Mouse (Mus musculus) lung, postnatal 0 days (tissue): ENCODE measurements at regions not wholly inside any gene's neighbourhood (a gene's known extent, or its start where the extent isn't known, plus 50 kb on each side); places are given as distances from the start of the nearest gene placed in this dataset.

Experiments used
- ATAC-seq: fragments of 200-750 bp; cut with Nextera tagmentation; 2 replicates; pipeline ENCODE4 v1.8.0; 2017; ENCODE audit warnings: moderate library complexity
- DNase-seq: peaks from one replicate; pipeline ENCODE4 v3.0.0-alpha.2; 2016; ENCODE audit warnings: low spot score
- H3K27ac ChIP-seq: fragments of 300-500 bp; sonication (generic); 2 replicates; pipeline ENCODE4 v1.5.1; 2014; ENCODE audit warnings: antibody characterized with exemption, mild to moderate bottlenecking, low read length, mixed read lengths
- H3K27me3 ChIP-seq: fragments of 300-500 bp; sonication (generic); replicated peaks from 2 replicates; pipeline ENCODE4 v1.6.1; 2014; ENCODE audit warnings: low read length, mixed read lengths; ENCODE audit not compliant: insufficient read depth
- H3K36me3 ChIP-seq: fragments of 300-500 bp; sonication (generic); 2 replicates; pipeline ENCODE4 v1.6.1; 2014; ENCODE audit warnings: low read length, mixed read lengths; ENCODE audit not compliant: insufficient read depth
- H3K4me1 ChIP-seq: fragments of 300-500 bp; sonication (generic); 2 replicates; pipeline ENCODE4 v1.6.1; 2014; ENCODE audit warnings: antibody characterized with exemption, low read depth, low read length, mixed read lengths; ENCODE audit not compliant: insufficient read depth
- H3K4me2 ChIP-seq: fragments of 300-500 bp; sonication (generic); replicated peaks from 2 replicates; pipeline ENCODE4 v1.6.1; 2014; ENCODE audit warnings: low read depth, mild to moderate bottlenecking, low read length, moderate library complexity, mixed read lengths
- H3K4me3 ChIP-seq: fragments of 300-500 bp; sonication (generic); 2 replicates; pipeline ENCODE4 v1.5.1; 2014; ENCODE audit warnings: low read depth, low read length
- H3K9ac ChIP-seq: fragments of 300-500 bp; sonication (generic); replicated peaks from 2 replicates; pipeline ENCODE4 v1.6.1; 2014; ENCODE audit warnings: low read depth, mild to moderate bottlenecking
- H3K9me3 ChIP-seq: fragments of 300-500 bp; sonication (generic); 2 replicates; pipeline ENCODE4 v1.6.1; 2016; ENCODE audit warnings: low read length, mixed read lengths
- CTCF ChIP-seq: IDR thresholded peaks from 2 replicates; pipeline ENCODE4 v1.5.1; 2016; ENCODE audit warnings: antibody characterized with exemption, mild to moderate bottlenecking
- EP300 ChIP-seq: IDR thresholded peaks from 2 replicates; pipeline ENCODE4 v1.6.1; 2016; ENCODE audit warnings: antibody characterized with exemption, mild to moderate bottlenecking, control low read depth
- WGBS: fragments of 180-500 bp; shearing (Covaris S2); extraction: QIAGEN DNeasy Blood & Tissue Kit; methylation state at CpG from one replicate; pipeline ENCODE4 v1.1.7; 2014; 5-methylcytosine and 5-hydroxymethylcytosine counted together

DNA sequence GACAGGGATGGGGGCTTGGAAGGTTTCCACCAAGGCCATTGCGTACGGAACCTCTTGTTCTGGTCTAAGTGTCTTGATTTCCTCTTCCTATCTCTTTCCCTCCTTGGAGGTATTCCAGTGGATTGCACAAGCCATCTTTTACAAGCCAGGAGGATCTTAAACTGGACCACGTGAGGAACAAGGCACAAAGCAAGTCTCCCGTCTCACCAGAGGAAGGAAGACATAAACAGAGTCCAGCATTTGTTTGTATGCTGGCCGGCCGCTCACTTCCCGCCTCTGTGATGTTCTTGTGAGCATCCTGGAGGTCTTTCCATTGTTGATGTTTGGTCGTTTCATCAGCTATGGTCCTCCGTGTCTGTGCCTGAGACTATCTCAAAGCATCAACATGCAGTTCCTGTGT, 148.8 kb downstream of the Etnk1 start:
- Histone ChIP-seq H3K36me3 (no peaks in the 10 kb centered on the region), H3K4me3 (no peak overlapping the region), H3K9me3 (no peaks in the 10 kb centered on the region), H3K4me2 (no peak overlapping the region), H3K27ac (no peak overlapping the region), H3K9ac (no peak overlapping the region), H3K4me1 (no peaks in the 10 kb centered on the region), H3K27me3 (no peaks in the 10 kb centered on the region)
- TF ChIP-seq CTCF (no peak), EP300 (peak; percentile 99)
- ATAC-seq (peak; percentile 96), DNase-seq (peak; percentile 88)
- 30% methylated on average over 9 of the region's 9 CpGs for WGBS

DNA sequence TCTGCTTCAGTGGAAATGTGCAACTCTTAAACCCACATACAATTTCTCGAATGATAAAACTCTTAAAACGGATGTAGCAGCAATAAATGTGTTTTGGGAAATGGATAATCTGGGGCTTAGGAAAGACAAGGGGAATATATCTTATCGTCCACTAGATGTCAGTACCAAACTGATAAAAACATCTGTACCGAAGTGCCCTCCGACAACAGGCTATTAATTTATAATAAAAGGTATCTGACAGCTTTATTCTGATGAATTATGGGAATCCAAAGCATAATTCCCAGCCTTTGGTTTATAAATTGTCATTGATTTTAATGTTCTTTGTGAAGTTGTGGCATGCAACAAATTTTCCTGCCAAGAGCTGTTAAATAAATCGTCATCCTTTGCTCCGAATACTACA, 153.4 kb downstream of the Etnk1 start:
- Histone ChIP-seq H3K9me3 (no peaks in the 10 kb centered on the region), H3K27me3 (no peaks in the 10 kb centered on the region), H3K27ac (no peak overlapping the region), H3K4me3 (no peak overlapping the region), H3K9ac (no peak overlapping the region), H3K4me2 (no peak overlapping the region), H3K36me3 (no peaks in the 10 kb centered on the region), H3K4me1 (no peaks in the 10 kb centered on the region)
- 37% methylated on average over 7 of the region's 7 CpGs for WGBS
- DNase-seq (peak; percentile 68), ATAC-seq (no peak)
- TF ChIP-seq CTCF (peak; percentile 66), EP300 (no peak)

DNA sequence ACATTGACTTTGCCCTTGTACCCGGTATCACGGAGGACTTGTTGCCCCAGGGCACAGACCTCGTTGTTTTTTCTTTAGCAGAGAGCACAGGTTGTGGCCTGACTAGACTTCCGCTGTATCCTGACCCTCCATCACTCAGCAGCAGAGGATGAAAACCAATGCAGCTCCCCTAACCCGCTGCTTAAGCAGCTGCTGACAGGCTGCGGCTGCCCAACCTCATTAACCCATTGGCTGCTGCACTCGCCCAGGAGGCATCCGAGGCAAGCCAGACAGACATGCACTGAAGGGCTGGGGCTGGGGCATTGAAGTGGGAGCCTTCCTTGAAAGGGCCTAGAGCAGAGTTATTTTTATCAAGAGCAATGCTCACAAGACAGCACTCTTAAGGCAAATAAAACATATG, 157.6 kb downstream of the Etnk1 start:
- Histone ChIP-seq H3K27me3 (no peaks in the 10 kb centered on the region), H3K4me2 (no peak overlapping the region)
- WGBS: 33% methylated on average over 8 of the region's 8 CpGs

DNA sequence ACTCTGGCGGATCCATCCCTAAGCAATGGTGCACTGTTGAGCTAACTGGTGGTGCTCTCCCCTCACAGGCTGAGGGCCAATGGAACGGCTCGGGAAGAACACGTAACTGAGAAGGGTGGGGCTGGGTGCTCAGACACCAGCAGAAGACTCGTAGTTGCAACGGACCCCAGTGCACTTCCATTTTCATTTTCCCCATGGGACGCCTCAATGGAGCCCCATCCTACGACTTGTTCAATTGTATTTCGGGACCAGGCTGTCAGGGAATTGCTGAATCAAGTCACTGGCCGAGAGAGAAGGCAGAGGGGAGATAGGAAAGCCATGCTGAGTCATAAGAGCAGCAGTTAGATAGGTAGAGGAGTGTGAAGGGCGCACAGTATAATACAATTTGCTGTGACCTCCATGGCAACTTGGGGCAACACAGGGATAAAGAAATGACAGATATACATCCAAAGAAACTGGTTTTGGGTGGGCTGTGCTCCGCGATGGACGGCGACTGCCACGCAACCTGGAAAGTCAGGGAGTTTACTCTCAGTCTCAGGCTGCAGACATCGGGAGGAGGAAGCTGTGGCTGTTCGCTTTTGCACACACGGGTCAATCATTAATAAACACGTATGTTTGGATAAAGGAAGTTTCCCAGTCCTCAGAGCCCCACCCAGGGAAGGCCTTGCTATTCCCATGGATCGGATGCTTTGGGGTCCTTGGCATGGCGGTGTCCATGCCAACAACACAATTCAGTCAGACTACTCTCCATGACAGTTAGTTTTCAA, 160.1 kb downstream of the Etnk1 start:
- Histone ChIP-seq H3K4me1 (no peaks in the 10 kb centered on the region), H3K36me3 (no peaks in the 10 kb centered on the region), H3K4me3 (no peak overlapping the region; the same call in 1 of the 2 replicates), H3K9ac (no peak overlapping the region), H3K27me3 (no peaks in the 10 kb centered on the region), H3K9me3 (no peaks in the 10 kb centered on the region), H3K27ac (no peak overlapping the region), H3K4me2 (peak overlapping the region; percentile 12; the same call in 1 of the 2 replicates)
- 75% methylated on average over 22 of the region's 22 CpGs for WGBS
- TF ChIP-seq EP300 (no peak), CTCF (no peak)
- ATAC-seq (no peak), DNase-seq (peak; percentile 12)

More for the DNA sequence above, 157.6 kb downstream of the Etnk1 start:
- TF ChIP-seq EP300: no peak
- TF ChIP-seq CTCF: no peak
- Histone ChIP-seq H3K27ac (no peak overlapping the region), H3K9me3 (no peaks in the 10 kb centered on the region), H3K4me1 (no peaks in the 10 kb centered on the region), H3K4me3 (no peak overlapping the region), H3K9ac (no peak overlapping the region), H3K36me3 (no peaks in the 10 kb centered on the region)
- DNase-seq (no peak), ATAC-seq (no peak)

DNA sequence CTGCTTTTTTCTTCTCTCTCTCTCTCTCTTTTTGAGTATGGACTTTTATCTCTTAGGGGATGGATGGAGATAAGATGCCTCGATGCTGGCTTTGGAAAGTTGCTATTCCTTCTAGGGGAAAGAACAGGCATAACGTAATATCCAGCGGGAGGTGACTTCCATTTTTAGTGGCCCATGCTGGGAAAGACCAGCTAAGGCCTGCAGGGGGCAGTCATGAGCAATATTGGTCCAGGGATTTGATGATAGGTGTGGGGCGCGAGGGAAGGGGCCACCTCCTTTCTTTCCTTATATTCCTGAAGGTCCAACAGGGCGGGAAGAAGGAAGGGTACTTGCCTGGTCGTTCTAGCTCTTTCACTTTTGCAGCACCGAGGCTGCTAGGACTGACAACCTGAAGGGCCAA, 160.8 kb downstream of the Etnk1 start:
- DNase-seq (no peak), ATAC-seq (no peak)
- TF ChIP-seq EP300 (no peak), CTCF (peak; percentile 23; the same call in 1 of the 2 replicates)
- H3K36me3 ChIP-seq: no peaks in the 10 kb centered on the region
- no peaks in the 10 kb centered on the region for H3K9me3 ChIP-seq
- no peaks in the 10 kb centered on the region for H3K27me3 ChIP-seq
- 82% methylated on average over 8 of the region's 8 CpGs for WGBS
- H3K4me1 ChIP-seq: no peaks in the 10 kb centered on the region
- no peak overlapping the region for H3K4me2 ChIP-seq
- H3K4me3 ChIP-seq: no peak overlapping the region
- H3K9ac ChIP-seq: no peak overlapping the region
- H3K27ac ChIP-seq: no peak overlapping the region

DNA sequence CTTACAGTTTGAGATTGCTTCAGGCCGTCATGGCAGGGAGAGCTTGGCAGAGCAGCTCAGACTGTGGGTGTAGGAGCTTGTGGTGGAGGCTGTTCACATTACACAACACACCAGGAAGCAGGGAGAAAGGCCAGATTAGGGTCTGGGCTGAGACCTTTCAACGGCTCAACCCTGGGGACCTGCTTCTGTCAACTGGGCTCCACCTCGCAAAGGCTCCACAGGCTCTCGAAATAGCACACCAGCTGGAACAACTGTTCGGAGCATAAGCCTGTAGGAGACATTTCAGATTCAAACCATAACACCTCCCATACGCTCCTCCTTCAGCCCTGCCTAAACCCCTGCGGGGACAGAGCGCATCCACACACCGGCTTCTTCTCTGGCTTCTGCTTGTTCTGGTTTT, 161.2 kb downstream of the Etnk1 start:
- TF ChIP-seq EP300: no peak
- TF ChIP-seq CTCF: no peak
- Histone ChIP-seq H3K4me2 (no peak overlapping the region), H3K27me3 (no peaks in the 10 kb centered on the region), H3K4me1 (no peaks in the 10 kb centered on the region), H3K9ac (no peak overlapping the region), H3K9me3 (no peaks in the 10 kb centered on the region), H3K36me3 (no peaks in the 10 kb centered on the region), H3K4me3 (no peak overlapping the region), H3K27ac (no peak overlapping the region)
- 89% methylated on average over 9 of the region's 9 CpGs for WGBS
- ATAC-seq: no peak
- DNase-seq: no peak

DNA sequence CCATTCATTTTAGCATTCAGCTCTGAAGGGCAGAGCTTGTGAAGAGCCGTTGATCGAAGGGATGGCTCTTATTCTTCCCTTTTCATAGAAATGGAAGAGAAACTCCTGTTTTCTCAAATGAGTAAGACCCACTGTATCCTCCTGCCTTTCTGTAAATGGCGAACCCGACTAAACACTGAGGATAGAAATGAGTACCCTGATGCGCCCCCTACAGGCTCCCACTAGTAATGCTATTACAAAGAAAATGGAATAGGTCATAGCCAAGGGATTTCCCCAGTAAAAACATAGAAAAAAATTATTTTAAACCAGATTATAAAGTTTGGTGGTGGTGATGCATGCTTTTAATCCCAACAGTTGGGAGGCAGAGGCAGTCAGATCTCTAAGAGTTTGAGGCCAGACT, 162.1 kb downstream of the Etnk1 start:
- no peak for TF ChIP-seq EP300
- TF ChIP-seq CTCF: 0 out of 2 replicates have a peak, but pooled peaks have one; percentile 10
- H3K9me3 ChIP-seq: no peaks in the 10 kb centered on the region
- H3K27me3 ChIP-seq: no peaks in the 10 kb centered on the region
- H3K36me3 ChIP-seq: no peaks in the 10 kb centered on the region
- WGBS: 79% methylated on average over 5 of the region's 5 CpGs
- no peak for ATAC-seq
- DNase-seq: no peak
- no peak overlapping the region for H3K4me2 ChIP-seq
- no peak overlapping the region for H3K27ac ChIP-seq
- H3K4me1 ChIP-seq: no peaks in the 10 kb centered on the region
- no peak overlapping the region for H3K9ac ChIP-seq
- no peak overlapping the region for H3K4me3 ChIP-seq
